Mouse (Mus musculus) liver, adult (tissue): ENCODE results near the gene Dync1li1.
A peak's percentile ranks its signal among the peaks of the same experiment; 100 is the strongest.

Experiments
- GATA4 ChIP-seq: IDR thresholded peaks from 2 replicates; pipeline ENCODE4 v1.6.1; 2014; ENCODE audit warnings: mild to moderate bottlenecking, low read length; ENCODE audit not compliant: insufficient replicate concordance

The Dync1li1 gene

GRCm38 (mm10) chr9:114688252-114688952 lies at the start of gene Dync1li1:
Gene Dync1li1, plus strand, starts transcription at chr9:114688790.
- no peak for TF ChIP-seq GATA4

- TF ChIP-seq GATA4 = no peak
Observed at GRCm38 (mm10) chr9:114639186-114639748, 49.3 kb upstream of the Dync1li1 start.

GRCm38 (mm10) chr9:114639839-114640646 lies 48.5 kb upstream of the Dync1li1 start, which contains the start of gene Cnot10:
Gene Cnot10, minus strand, starts transcription at chr9:114640184.
- TF ChIP-seq GATA4 = no peak

GRCm38 (mm10) chr9:114646556-114647505 lies 41.8 kb upstream of the Dync1li1 start:
- TF ChIP-seq GATA4 = peak; percentile 6; the same call in 1 of the 2 replicates

- TF ChIP-seq GATA4 = no peak
Observed at GRCm38 (mm10) chr9:114647506-114648432, 40.8 kb upstream of the Dync1li1 start.

GRCm38 (mm10) chr9:114649371-114649770 lies 39.2 kb upstream of the Dync1li1 start:
- no peak for TF ChIP-seq GATA4

- no peak for TF ChIP-seq GATA4
Observed at GRCm38 (mm10) chr9:114650938-114651634, 37.5 kb upstream of the Dync1li1 start.

GRCm38 (mm10) chr9:114655356-114655755 lies 33.2 kb upstream of the Dync1li1 start:
- no peak for TF ChIP-seq GATA4

GRCm38 (mm10) chr9:114656701-114657100 lies 31.9 kb upstream of the Dync1li1 start:
- TF ChIP-seq GATA4 = no peak

- no peak for TF ChIP-seq GATA4
Observed at GRCm38 (mm10) chr9:114660506-114660905, 28.1 kb upstream of the Dync1li1 start.

GRCm38 (mm10) chr9:114660983-114661382 lies 27.6 kb upstream of the Dync1li1 start:
- TF ChIP-seq GATA4 = no peak

- no peak for TF ChIP-seq GATA4
Observed at GRCm38 (mm10) chr9:114661991-114662390, 26.6 kb upstream of the Dync1li1 start.

GRCm38 (mm10) chr9:114663782-114664181 lies 24.8 kb upstream of the Dync1li1 start:
- no peak for TF ChIP-seq GATA4
